Mouse (Mus musculus) cerebellum, adult 2 months (tissue): Measurements from ENCODE around the gene Nop2.

Source experiments
- CTCF ChIP-seq: fragments of 200-500 bp; IDR thresholded peaks from 2 replicates; pipeline ENCODE4 v1.5.1; 2011; ENCODE audit warnings: low read depth, mild to moderate bottlenecking, control low read depth, low read length, moderate library complexity, borderline replicate concordance; ENCODE audit not compliant: insufficient read depth
- POLR2A ChIP-seq: fragments of 200-500 bp; IDR thresholded peaks from 2 replicates; pipeline ENCODE4 v1.6.1; 2011; ENCODE audit warnings: low read length, control low read depth, borderline replicate concordance; ENCODE audit not compliant: insufficient read depth

GRCm38 (mm10) chr6:125128724-125129123, 3.0 kb upstream of the Nop2 start:
- no peak for TF ChIP-seq POLR2A
- TF ChIP-seq CTCF, result no peak
